Mouse (Mus musculus): ENCODE measurements around the gene Ank2. TPM values are rescaled to one million over a fixed set of nuclear protein-coding genes. Genes with fewer than 3 reads are reported as not detected.

Gene Ank2
- polyA plus RNA-seq, 1 experiment from 2014 or later, result 25.8 TPM

MicroRNAs within 50 kb of the gene (microRNA counts, 519-probe panel; counts per million panel counts)
- microRNA mmu-miR-302a, result 6,725 counts per million, percentile 70 among the panel's probes with 10 or more counts
- not detected for microRNA mmu-miR-302b
- not detected for microRNA mmu-miR-302c
- microRNA mmu-miR-302d, result 7,531 counts per million, percentile 85 among the panel's probes with 10 or more counts
- 5,751 counts per million, percentile 53 among the panel's probes with 10 or more counts for microRNA mmu-miR-367

Small RNA genes lying within 50 kb of the gene (microRNA-seq; reads per million reads assigned to microRNA genes)
- not detected for gene Gm44494
- 10,027 reads per million, percentile 94 among the genes with 10 or more reads in this experiment for gene Mir302a
- gene Mir302b, result 7,852 reads per million, percentile 93 among the genes with 10 or more reads in this experiment
- 1,387 reads per million, percentile 82 among the genes with 10 or more reads in this experiment for gene Mir302c
- 7,361 reads per million, percentile 93 among the genes with 10 or more reads in this experiment for gene Mir302d
- 8.6 reads per million, percentile 23 among the genes with 10 or more reads in this experiment for gene Mir367

Other genes with a start within 250 kb of the Ank2 start
- gene Larp7, start 54.0 kb upstream of the Ank2 start, polyA plus RNA-seq (2016; fragmentation: Nextera tagmentation; extraction: Ambion mirVana), result 56.6 and 57.3 TPM in 2 replicates
- 13.4 and 14.0 TPM in 2 replicates for gene Zgrf1, start 54.1 kb upstream of the Ank2 start, polyA plus RNA-seq (2016; fragmentation: Nextera tagmentation; extraction: Ambion mirVana)
- 0.25 and 0.26 TPM in 2 replicates for gene Neurog2, start 133.8 kb upstream of the Ank2 start, polyA plus RNA-seq (2016; fragmentation: Nextera tagmentation; extraction: Ambion mirVana)

Measured in heart, embryonic 10.5 days (tissue).